Mouse (Mus musculus) granulocyte monocyte progenitor cell, adult 5-6 weeks (primary cell): Measurements from ENCODE around the gene Nfix. TPM values are rescaled to one million over a fixed set of nuclear protein-coding genes. Genes with fewer than 3 reads are reported as not detected.

Experiments
- ATAC-seq: replicated peaks from 2 replicates; pipeline ENCODE4 v1.8.0; 2016; ENCODE audit warnings: mild to moderate bottlenecking, moderate TSS enrichment, inconsistent platforms; ENCODE audit not compliant: poor library complexity, severe bottlenecking
- total RNA-seq, 2 experiments: library from RNA; stranded (forward) in 1 of 2; stranded (reverse) in 1 of 2; fragments of 200-712, 200-1000 nt in 1 of 2; fragments of >200 nt in 1 of 2; fragmentation: Nextera tagmentation in 1 of 2; gene quantifications; 2 replicates each; pipeline ENCODE4 v1.2.3; 2014 to 2017

The Nfix gene
- total RNA-seq, 2 experiments from 2014 or later: 12.8 to 25.7 TPM

DNA sequence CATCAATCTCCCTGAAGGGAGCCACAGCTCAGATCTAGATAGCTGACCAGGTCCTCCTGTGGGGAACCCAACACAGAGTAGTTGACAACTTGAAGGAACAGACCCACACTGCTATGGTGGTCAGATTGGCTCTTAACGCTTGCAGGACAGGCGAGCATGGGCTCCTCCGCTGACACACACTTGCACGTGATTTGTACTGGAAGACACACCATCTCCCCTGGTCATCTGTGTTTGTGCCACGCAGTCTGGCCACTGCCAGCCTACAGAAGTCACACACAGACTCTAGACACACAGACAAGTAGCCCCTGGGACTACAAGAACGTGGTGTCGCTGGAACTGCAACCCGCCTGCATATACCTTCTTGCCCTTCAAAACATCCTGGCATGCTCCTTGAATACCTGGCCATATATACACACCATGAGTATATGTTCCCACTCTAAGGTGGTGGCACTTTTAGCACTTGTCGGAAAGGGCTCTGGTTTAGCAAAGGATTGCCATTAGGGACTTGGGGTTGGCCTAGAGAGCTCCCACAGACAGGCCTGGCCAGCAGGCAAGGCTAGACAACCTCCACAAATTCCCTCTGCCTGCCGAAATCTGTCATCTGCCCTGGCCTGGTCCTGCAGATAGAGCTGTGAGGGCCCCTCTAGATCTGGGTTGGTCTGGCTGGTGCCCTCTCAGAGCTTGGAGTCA, 1.6 kb downstream of the Nfix start:
- ATAC-seq: no peak

DNA sequence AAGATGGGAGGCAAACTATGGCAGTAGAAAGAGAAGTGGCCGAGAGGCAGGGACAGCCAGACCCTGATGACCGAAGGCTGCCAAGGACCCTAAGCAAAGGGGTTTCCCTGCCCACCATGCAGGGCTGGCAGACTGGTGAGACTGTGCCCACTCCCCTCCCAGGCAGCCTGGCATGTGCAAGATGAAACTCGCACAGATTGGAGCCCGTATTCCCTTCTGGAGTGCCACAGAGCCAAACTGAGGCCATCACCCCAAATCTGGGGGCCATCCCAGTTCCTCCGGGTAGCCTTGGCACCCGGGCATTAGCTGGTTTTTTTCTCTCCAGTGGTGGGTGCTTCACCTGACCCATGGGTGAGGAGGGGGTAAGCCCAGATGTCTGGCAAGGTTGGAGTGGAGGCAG, 2.2 kb downstream of the Nfix start:
- no peak for ATAC-seq

DNA sequence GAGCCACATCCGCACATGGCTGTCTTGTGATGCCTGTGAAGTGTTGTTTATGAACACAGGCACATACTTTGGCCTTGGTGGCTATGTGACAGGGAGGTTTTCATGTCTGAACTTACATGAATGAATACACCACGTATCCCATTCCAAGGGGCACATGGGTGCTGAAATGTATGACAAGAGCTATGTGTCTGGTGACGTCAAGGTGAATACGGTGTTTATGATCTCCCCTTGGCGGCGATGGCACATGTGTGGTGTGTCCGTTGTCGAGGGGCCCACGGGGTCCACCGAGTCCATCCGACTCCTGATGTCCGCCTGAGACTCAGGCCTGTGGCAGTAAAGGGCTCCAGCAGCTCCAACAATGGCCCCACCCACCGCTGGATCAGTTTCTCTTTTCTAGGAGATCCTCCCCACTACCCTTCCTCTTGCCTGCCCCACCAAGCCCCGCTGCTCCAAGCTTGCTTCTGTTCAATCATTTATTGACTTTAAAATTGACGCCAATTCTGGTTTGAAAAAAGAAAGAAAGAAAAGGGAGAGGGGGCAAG, 2.8 kb downstream of the Nfix start:
- no peak for ATAC-seq

DNA sequence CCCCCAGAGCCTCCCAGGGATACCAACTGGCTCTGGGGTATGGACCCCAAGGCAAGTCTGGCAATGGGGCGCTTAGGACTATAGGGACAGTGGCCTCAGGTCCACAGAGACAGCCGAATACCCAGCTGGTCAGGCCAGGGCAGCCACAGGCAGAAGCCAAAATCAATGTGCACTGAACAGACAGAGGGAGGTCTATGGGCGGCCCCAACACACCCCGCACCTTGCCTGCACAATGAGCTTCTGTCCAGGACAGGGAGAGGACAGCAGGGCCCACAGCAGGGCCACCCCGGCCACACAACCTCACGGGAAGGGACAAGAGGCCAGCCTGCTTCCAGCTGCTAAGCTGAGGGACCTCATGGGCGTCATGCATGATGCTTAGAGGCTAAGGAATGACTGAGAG, 5.7 kb downstream of the Nfix start:
- ATAC-seq: no peak

DNA sequence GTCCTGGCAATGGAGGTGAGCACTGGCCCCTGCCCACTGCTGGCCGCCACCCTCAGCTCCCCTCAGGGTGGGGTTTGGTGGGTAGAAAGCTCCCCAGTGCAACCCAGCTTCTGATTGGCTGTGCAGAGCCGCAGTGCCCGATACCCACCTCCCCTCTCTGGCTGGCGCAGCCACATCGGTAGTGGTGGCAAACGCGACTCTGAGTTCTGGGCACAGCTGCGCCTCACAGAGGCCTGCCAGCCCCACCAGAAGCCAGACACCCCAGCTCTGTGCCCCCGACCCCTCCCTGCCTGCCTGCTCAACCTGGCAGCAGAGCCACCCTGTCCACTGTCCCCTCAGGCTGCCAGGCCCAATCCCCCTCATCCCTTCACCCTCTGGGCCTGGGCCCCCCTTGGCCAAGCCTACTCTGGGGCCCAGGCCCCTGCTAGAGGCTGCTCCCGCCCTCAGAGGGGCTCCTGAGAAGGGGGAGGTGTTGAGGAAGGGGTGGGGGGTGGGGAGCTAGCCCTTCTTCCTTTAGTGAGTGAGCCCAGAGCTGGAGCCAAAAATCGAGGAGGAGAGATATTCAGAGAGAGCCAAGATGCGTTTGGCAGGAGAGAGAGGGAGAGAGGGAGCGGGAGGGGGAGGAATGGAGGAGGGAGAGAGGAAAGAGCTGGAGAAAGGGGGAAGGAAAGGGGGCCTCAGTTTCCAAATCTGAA, 6.2 kb downstream of the Nfix start:
- ATAC-seq: no peak

DNA sequence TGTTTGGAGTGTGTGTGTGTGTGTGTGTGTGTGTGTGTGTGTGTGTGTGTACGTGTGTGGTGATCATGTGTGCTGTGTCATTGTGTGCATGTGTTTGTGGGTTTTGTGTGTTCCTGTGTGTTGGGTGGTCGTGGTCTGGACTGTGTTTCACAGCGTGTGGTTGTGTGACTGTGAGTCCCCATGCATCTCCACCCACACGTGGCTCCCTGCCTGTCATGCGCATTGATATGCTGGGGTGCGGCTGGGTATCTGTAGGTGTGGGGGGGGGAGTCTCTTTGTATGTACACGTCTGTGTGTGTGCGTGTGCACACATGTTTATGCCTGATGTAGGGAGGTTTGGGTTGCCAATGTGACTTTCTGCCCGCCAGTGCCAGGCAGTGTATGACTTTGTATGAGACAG, 7.0 kb downstream of the Nfix start:
- no peak for ATAC-seq

DNA sequence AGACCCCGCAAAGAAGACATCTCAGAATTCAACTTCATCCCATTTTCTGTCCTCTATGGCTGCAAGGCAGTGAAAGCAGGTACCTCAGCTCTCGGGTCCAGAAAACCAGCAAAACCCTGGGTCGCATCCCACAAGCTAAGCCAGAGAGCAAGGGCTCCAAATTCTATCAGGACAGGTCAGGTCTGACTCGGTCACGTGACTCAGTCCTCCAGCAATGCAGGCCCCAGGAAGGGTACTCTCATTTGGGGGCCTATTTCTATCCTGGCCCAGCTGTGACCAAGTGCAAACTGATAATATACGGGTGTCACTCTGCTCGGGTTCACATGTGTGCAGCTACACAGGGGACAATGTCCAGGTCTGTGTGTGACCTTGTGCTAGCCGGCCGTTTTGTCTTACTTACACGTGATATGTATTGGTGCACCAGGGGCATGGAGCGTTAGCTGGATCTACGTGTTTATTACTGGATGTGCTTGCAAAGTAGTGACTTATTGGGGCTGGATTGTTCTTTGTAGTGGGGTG, 7.7 kb downstream of the Nfix start:
- no peak for ATAC-seq

DNA sequence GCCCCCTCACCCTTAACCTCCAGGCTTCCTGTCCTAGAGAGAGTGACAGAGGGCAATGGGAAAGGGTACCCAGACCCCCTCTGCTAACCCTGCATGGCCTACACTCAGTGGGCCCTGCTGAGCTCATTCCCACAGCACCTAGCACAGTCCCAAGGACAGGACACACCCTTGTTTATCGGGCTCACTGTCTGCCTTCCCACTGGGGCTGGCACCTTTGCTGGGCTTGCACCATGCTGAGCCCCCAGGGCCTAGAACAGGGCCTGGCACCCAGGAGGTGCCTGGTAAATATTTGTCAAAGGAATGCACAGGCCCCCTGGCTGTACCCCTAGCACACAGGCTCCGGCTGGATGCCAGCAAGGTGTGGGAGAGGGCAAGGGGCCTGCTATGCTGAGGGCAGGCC, 9.6 kb downstream of the Nfix start:
- no peak for ATAC-seq

DNA sequence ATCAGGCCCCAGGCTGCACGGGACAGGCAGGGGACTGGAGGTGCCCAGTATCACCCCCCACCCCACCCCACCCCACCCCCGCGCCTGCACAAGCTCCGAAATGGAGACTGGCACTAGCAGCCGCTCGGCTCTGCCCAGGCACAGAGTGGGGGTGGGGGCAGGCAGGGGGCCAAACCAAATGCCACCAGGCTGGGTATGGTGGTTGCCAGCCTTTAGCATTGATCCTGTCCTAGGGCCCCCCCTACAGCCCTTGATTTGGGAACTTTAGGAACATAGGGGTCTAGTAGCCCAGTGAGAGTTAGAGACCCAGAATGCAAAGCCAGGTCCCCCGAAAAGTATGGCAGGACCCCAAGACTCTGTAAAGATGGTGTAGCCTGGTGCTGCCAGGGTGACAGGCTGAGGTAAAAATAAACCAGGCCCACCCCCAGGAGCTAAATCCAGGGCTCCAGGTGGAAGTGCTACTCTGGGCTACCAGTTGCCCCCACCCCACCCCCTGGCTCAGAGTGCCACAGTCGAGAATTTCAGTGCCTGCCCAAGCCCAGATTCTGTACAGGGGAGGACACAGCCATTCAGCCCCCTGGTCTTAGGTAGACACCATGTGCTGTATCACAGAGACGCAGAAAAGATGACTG, 10.2 kb downstream of the Nfix start:
- ATAC-seq: no peak

DNA sequence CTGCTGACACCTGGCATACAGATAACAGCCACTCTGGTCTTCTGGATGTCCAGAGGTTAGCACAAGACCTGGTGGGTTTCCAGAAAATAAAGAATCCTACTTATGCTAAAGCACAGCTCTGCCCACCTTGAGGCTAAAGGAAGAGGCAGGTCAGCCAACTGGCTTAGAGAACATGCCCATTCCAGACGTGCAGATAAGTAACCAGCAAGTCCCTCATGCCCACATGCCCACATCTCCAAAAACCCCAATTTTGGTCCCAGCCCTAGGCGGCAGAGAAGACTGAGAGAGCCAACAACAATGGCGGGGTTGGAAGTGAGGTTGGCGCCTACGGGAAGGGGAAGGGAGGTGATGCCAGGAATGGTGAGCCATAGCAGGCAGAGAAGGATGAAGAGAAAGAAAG, 10.8 kb downstream of the Nfix start:
- ATAC-seq: no peak

DNA sequence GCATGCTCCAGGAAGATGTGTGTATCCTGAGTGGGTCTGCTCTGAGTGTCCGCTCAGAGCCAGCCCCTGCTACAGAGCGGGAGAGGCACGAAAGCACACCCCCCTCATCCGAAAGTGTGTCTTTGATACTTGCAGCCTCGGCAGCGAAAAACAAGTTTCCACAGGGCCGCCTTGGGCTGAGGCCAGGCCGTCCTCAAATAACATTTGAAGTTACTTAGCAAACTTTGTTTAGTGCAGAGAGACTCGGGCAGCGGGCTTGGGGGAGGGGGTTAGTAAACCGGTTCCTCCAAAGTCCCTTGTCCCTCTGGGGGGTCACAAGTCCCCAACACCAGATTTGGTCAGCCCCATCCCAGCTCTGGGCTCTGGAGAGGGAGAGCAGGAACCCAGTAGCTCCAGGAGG, 11.2 kb downstream of the Nfix start:
- no peak for ATAC-seq

DNA sequence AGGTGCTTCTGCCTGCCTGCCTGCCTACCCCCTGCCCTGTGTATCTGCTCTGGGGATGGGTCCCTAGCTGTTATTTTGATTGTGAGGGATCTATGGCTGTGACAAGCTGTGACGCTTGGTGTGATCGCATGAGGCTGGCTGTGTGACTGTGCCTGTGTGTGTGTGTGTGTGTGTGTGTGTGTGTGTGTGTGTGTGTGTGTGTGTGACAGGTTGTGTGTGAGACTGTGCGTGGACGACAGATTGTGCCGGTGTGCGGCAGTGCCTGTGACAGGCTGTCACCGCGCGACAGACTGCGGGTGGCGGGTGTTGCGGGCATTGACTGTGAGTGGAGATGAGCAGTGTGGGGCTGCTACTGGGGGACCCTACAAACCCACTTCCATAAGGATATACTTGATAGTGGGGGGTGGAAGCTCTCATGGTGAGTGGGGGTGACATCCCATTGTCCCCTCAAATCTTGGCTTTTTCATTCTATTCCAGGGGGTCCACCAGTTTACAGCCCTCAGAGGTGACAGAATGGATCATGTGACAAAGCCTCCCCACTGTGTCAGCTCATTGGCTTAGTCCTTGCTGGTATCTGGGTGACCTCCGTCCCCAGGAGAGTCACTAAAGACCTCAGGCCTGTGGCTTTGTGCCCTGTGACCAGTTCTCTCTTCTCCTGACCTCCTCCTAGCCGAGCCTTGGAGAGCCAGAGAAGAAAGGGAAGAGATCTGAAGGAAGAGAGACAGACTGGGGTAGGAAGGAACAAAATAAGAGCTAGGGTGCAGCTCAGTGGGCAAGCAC, 12.4 kb downstream of the Nfix start:
- no peak for ATAC-seq

DNA sequence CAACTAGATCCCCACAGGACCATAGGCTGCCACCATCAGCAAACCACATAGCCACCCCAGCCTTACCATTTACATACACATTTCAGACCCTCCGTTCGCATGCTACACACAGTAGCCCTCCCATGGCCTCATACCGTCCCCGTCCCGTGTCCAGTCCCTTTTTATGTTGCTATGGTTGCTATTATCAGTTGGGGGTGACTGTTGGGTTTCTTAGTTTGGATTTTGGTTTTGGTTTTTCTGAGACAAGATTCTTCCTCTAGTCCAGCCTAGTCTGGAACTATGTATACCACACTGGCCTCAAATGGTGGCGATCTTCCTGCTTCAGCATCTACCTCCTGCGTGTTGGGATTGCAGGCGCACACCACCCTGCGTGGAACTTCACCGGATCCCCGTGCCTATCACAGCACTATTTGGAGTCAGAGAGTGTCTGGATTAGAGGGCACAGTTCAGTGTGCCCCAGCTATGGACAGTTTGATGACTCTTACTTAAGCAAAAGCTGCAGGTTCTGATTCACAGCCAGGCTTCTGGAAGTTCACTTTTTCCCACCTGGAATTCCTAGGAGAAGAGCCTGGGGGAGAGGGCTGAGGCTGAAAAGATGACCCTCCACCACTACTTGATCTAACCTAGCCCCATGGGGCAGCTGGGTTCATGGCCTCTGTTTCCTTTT, 13.2 kb downstream of the Nfix start:
- ATAC-seq: no peak

DNA sequence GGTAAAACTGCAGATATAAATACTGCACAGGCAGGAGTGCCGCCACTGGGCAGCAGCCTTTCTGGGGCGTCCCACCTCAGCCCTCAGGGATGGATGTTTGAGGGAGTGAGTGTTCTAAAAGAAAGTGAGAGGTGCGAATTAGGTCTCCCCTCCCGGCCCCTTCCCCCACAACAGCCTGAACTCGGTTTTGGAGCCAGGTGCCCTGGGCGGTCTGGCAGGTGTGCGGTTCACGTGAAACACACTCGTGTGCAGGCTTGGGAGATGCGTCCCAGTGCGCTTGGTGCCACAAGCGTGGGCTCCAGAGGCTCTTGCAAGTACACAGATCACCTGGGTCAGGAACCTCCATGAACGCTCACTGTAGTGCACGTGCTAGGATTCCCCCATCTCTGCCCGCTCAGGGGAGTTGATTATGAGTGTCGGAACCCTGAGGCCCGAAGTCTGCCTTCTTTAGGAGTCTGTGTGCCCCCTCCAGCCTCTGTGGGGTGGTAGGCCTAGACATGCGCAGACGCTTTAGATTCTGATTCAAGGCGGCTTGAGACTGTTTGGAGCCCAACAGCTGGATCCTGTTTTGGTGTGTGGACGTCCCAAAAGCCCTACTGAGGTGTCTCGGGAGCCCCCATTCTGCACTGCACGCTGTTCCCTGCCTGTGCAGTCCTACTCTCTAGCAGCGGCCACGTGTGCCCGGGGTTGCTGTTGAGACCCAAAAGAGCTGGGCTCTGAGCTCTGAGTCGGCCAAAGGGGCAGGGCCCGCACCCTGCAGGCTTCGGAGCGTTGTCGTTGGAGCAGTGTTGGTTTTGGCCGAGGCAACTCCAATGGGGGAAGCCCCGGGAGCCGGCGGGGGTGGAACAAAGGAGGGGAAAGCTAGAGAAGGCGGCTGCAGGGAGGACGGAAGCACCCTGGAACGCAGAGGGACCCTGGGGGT, 14.1 kb downstream of the Nfix start:
- no peak for ATAC-seq

DNA sequence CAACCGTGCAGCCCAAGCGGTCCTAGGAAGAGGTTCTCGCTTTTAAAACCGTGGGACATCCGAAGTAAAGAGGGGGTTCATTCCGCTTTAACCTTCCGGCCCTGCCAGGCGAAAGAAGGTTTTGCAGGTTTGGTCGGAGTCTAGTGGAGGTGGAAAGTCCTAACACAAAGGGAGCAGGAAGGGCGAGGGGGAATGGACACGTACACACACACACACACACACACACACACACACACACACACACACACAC, 14.7 kb downstream of the Nfix start:
- no peak for ATAC-seq

DNA sequence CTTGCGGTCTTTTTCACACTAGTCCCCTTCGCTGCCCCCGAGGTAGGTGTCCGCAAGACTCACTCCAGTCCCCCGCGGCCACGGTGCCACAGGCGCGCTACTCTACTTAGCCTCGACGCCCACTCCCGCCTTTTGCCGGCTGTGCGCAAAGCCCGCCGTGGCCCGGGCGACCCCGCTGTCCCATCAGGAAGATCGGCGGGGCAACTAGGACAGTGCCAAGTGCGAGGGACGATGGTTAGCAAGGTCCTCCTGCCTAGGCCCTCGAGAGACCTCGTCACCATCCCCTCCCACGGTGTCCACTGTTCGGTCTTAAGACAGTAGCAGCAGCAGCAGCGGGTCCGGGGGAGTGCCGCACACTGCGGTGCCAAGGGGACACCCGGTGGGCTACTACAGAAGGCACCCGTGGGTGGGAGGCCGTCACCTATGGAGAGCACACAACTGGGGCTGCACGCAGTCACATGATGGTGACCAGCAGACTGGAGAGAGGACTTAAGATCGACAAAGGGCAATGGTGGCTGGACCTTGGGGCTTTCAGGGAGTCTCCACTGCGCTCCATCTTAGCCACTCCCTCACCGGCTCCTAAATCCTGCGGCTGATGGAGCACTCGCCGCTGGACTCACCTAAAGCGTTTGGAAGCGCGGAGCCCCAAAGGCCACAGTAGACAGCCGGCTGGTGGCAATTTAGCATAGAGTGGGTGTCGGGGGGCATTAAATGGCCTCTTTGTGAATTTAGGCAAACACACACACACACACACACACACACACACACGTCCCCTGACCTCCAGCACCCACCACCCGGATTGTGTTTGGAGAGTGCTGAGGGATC, 15.3 kb downstream of the Nfix start:
- peak; percentile 22; the same call in 1 of the 2 replicates for ATAC-seq

DNA sequence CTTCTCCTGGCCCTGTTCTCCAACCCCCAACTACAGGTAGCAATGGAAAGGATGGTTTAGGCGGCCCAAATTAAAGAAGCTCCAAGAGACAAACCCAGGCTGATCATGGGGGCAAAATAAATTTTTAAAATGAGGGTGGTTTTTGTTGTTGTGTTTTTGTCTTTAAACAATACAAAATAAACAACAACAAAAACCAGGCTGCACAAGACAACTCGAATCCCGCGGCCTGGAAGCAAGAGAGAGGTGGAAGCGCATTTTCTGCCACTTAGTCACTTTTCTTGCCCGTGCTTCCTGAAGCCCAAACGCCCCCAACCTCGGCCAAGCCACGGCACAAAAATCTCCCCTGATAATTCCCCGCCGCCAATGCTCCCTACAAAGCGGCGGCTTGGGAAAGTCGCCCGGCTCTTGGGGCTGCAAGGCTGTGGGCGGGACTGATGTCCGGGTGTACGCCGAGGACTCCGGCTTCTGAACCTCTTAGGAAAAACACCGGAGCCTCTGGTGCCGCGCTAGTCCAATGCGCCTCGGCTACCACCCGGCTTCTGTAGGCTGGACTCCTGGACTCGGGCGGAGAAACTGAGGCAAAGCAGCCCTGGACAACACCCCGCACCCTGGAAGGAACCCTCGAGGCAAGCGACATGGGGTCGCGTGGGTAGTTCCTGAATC, 16.1 kb downstream of the Nfix start:
- no peak for ATAC-seq
